Mouse (Mus musculus) urinary bladder, postnatal 10 days (tissue): ENCODE results near the gene Cct6b.
"Not testable (repeated sequence)": the region's sequence is repeated elsewhere in the genome, so short reads cannot be mapped to it uniquely, and the experiment has no call there.

Source experiments
- DNase-seq: peaks from one replicate; pipeline ENCODE4 v3.0.0; 2022; ENCODE audit warnings: low spot score

Gene Cct6b

DNA sequence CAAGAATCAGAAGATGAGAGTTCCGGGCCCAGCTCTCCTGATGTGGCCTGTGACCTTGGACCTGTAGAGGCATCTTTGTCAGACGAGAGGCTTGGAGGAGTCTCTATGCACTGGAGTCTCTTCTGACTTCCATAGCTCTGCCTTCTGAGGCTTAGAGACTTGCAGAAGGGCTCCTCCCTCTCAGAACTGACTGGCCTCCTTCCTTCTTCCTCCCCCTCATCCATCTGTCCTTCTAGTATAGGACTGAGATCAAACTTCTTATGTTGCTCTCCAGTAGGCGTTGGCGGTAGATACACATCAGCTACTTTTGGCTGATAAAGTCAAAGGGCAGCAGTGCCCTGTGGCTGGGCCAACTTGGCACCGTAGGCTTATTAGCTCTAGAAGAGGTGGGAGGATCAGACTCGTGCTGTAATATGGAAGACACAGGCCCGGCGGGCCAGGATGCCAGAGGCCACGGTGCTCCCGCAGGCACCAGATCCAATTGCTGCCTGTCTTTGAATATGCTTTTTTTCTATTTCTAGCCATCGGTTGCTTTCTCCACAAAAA, 64.2 kb downstream of the Cct6b start:
- no peak for DNase-seq

DNA sequence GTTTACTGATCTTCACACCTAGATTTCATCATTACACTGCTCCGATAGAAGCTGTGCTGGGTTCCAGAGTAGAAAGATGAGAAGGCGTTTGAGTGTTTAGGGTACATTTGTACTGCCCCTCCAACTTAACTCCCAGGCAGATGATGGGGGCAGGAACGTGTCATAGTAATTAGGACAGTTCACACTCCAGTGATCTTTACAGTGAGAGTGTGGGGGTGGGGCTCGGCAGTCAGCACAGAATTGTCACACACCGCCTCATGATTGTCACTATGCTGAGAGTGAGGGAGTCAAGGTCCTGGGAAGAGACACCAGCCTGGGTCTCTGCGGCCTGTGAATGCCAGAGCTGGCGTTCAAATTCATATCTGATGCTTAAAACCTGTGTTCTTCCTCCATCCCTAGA, 68.2 kb downstream of the Cct6b start:
- DNase-seq, result no peak

DNA sequence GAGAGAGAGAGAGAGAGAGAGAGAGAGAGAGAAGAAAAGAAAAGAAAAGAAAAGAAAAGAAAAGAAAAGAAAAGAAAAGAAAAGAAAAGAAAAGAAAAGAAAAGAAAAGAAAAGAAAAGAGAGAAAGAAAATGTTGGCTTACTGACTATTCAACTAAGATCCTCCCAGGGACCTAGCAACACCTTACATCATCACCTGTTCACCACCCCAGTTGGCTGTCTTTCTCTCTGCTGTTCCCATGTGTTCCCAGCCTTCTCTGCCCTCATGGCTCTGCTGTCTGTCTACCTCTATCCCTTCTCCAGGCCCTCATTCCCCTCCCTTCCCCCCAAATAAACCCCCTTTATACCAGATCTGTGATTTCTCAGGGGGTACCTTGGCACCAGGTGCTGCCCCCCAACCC, 69.2 kb downstream of the Cct6b start:
- not testable (repeated sequence) for DNase-seq

DNA sequence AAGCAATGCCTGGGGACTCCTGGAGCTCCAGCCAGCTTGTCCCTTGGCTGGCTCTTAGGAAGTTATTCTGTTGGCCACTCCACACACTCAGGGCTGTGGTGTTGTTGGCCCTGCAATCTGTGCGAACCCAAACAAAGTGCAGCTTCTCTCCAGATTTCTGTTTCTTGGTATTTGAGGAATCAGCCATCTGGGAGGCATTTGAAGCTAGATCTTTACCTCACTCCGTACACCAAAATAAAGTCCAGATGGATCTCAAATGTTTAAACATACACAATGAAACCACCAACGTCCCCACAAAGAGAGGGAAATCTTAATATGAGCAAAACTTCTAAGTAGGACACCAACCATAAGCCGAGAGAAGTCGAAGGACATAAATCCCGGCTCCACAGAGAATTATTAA, 71.5 kb downstream of the Cct6b start:
- DNase-seq, result no peak

DNA sequence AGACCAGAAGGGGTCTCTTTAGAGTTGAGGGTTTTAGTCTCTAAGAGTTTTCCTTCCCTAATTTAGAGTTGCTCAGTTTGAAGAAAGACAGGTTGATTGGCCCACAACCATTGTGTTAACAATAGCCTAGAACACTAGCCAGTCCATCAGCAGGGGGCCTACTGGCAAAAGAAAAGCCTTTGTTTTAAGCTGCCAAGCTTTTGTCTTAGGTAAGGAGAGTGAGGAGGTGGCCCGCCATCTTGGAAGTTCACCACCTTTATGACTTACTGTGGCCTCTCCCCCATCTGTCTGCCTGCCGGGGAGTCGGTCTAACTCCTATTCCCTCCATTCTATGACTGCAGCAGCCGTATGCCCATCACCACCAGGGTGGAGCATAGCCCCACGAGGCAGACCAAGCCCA, 73.6 kb downstream of the Cct6b start:
- DNase-seq, result no peak

DNA sequence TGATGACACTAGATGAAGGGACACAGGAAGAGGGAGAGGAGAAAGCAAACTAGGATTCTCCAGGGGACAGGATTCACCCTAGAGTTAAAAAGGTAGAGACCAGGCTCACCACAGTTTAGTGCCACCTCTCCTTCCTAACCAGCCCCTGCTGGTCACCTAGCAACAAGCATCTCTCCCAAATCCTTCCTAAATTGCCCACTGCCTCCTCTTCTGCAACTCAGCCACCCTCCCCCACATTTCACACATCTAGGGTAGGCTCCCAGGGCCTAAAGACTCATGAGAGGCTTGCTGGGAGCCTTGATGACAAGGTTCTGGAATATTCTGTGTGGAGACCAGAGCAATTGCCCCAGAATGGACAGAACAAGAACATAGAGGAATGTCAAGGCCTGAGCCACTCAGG, 76.5 kb downstream of the Cct6b start:
- DNase-seq, result no peak

DNA sequence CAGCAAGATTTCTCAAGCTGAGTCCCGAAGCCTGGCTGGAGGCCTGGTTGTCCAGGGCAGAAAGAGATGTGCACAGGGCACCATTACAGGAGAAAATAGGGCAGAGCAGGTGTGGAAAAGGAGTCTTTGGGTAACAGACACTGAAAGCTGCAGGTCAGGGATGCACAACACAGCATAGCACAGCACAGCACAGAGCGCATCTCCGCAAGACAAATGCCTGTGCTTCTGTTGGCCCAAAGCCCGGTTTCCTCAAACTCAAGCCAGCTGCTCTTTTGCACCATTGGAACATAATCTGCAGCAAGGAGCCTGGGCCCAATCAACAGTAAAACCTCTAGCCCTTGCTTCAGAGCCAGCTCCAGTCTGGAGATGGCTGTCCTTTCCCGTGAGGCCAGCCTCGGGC, 79.4 kb downstream of the Cct6b start:
- no peak for DNase-seq

DNA sequence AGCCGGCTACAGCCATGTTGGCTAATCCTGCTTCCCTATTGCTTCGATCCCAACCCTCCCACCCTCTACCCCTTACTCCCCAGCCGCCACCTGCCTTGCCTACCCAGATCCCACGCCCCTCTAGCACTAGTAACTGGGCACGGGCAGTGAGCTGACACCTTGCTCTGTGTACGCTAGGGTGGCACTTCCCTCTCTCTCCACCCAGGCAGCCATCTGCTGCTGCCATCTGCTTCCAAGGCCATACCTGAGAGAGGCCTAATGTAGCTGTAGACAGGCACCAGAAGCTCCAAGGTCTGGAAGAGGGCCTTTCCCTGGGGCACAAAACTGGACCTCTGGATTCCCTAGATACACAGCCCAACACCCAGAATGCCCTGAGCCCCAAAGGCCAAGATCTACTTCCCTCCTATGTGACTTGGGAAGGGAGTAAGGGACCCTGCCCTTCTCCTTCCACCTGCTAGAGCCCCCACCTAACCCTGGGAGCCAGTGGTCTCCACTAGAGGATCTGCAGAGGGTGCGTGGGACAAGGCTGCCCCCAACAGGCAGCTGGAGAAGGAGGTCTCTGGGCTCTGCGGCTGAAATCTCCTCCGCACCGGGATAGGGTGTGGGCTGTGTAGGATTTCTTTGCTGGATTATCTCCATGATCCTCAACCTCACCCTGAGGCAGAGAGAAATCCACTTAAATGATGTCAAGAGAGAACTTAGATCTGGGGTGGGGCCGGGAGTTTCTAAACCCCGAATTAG, 80.2 kb downstream of the Cct6b start:
- no peak for DNase-seq

DNA sequence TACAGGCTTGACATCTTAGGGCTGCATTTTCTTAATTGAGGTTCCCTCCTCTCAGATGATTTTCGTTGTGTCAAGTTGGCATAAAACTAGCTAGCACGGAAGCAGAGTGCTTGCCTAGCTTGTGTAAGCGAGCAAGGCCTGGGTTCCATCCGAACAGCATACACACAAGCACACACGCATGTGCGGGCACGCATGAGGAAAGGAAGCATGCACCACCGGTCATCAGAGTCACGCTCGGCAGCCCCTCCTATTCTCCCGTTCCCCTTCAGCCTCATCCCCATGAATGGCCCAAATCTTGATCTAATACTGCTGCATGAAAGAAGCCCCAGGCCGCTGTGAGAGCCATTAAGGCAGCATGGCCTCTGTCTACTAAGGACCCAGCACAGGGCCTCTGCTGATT, 85.6 kb downstream of the Cct6b start:
- no peak for DNase-seq
